Mouse (Mus musculus) heart, adult 2 months (tissue): Measurements from ENCODE around the gene Asic2.

Experiments
- CTCF ChIP-seq: fragments of 200-600 bp; IDR thresholded peaks from 2 replicates; pipeline ENCODE4 v1.8.1; 2022; ENCODE audit warnings: antibody characterized with exemption, mild to moderate bottlenecking, moderate library complexity
- EP300 ChIP-seq: fragments of 200-500 bp; IDR thresholded peaks from 2 replicates; pipeline ENCODE4 v1.6.1; 2011; ENCODE audit warnings: low read depth, low read length, control low read depth; ENCODE audit not compliant: insufficient read depth
- POLR2A ChIP-seq: fragments of 200-500 bp; IDR thresholded peaks from 2 replicates; pipeline ENCODE4 v1.6.1; 2011; ENCODE audit warnings: mild to moderate bottlenecking, low read depth, low read length, control low read depth; ENCODE audit not compliant: insufficient read depth

- TF ChIP-seq CTCF (no peak), EP300 (no peak), POLR2A (no peak)
Observed at GRCm38 (mm10) chr11:81750876-81751275, 217.4 kb downstream of the Asic2 start.
